Mouse (Mus musculus) liver, embryonic 18 days (tissue): ENCODE measurements around the gene Gm10447. TPM values are rescaled to one million over a fixed set of nuclear protein-coding genes. Genes with fewer than 3 reads are reported as not detected.

Experiments used
- polyA plus RNA-seq: library from polyadenylated mRNA; depleted of rRNA; stranded (reverse); fragments of >200 nt; gene quantifications from 2 replicates; pipeline ENCODE4 v1.2.3, GENCODE M21; 2012; rRNA removed

Gm10447 gene
- polyA plus RNA-seq = 0.42 and 0.60 TPM in 2 replicates

DNA sequence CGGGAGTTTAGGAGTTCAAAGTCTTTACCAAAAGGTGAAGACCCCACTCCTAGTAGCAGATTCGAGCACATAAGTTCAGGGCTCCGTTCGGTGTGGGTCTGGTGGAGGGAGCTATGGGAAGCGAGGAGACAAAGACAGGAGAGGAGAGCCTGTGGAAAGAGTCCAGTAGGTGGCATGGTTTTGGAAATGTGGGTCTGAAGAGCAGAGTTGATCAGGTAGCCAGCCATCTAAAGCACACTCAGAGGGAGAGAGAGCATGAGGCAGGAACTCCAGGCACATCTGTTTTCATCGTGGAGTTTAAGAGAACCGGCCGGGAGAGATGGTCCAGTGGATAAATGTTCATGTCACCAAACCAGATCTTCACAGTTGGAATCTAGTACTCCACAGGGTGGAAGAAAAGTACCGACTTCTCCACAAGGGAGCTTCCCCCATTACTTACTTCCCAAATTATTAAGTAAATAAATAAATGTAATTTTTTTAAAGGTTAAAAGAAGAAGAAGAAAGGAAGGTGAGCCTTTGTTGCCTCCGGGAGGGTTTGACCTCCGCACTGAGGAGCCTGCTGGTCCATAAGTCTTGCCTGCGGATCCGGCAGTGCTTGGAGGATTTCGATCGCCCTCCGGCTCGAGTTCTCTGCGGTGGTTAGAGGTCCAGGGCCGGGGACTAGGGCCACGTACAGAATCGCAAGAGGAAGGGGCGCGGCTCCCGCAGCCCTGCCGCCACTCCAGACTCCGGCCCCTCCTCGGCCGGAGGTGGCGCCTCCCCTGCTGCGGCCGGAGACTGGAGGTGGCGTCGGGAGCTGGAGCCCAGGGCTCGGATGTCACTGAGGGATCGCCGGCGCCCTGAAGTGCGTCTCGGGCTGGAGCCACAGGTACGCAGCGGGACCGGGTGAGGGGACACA is at the start of gene Gm10447, which contains the start of gene Shroom1:
Gene Gm10447 (minus strand): TSS at position 637 of the 898 bp plus-strand sequence.
Gene Shroom1 (plus strand): TSS at position 732 of the 898 bp plus-strand sequence.

DNA sequence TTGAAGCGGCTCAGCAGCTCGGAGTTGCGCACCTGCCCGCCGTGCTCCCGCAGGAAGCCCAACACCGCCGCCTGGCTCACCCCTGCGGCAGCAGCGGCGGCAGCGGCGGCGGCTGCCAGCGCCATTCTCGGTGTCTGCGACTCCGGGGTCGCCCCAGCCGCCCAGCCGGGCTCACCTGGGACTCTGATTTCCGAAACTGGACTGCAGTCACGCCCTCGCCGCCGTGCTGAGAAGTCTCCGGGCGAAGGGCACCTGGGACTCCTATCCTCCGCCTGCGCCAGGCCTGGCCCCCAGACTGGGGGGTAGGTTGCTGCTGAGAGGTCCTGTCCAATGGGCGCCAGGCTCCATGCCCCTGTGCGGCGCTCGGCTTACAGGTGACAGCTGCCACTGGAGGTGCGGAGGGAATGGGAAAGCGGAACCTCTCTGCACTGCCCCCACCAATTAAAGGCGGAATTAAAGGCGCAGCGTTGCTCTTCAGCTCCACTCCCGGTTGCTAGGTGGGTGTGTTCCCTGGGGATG is 22.9 kb upstream of the Gm10447 start, which contains the start of the genes Gm9945 and Sowaha:
Gene Gm9945 (plus strand): TSS at position 384 of the 519 bp plus-strand sequence.
Gene Sowaha (minus strand): TSS at position 492 of the 519 bp plus-strand sequence.

DNA sequence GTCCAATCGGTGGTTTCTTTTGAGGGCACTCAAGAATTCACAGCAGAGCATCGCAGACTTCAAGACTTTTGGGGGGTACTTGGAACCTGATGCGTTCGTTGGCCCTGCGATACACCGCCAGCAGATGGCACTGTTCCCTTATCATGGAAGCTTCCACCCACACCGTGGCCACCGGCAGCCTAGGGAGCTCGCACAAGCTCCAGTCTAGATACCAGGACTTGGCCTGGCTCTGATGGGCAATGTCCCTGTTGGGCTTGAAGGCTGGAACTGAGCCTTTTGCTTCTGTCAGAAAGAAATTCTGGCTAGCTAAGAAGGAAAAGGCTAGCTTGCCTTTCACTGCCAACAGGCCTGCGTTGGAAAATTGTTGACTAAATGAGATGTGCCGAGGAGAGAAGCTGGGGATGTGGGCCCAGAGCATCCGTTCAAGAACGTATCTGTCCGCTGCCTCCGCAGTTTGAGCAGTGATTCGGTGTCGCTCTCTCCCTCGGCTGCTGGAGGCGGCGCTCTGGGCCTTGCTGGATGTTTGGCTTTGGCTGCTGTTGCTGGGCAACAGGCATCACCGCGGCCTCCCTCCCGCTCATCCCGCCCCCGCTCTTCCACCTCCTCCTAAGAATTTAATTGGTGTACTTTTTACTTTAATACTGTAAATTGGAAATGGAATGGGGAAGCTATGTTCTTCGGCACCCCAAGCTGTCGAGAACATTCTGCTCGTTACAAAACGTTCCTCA is 13.2 kb upstream of the Gm10447 start, which contains the start of gene Gm9837:
Gene Gm9837 (minus strand): TSS at position 512 of the 728 bp plus-strand sequence.

DNA sequence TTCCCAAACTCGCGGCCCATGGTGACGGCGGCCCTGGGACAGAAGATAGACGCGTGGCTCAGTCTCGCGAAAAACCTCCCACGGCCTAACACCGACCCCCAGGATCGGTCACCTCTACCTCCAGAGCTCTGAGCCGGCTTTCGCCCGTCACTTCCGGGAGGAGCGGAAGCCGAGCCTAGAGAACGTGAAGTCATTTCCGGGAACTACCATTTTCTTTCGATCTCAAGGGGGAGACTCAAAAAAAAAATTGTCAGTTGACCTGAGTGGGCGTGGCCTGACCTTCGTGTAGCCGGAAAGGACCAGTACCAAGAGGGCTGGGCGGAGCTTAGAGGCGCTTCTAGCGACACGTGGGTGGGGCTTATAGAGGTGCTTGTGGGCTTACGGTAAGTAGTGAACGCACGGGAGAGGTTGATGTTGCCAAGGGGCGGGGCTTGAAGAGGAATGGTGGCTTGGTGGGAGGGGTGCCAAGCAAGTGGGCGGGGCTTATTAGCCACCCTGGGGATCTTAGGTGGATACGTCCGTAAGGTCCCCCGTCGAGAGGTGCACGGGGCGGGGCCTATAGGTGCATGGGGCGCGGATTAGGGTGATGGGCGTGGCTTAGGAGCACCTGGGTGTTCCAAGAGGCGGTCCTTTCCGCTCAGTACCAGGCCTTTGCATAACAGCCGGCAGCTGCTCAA is 26.1 kb downstream of the Gm10447 start, which contains the start of the genes Uqcrq and Gdf9:
Gene Uqcrq (minus strand): TSS at position 162 of the 677 bp plus-strand sequence.
Gene Gdf9 (plus strand): TSS at position 354 of the 677 bp plus-strand sequence.

DNA sequence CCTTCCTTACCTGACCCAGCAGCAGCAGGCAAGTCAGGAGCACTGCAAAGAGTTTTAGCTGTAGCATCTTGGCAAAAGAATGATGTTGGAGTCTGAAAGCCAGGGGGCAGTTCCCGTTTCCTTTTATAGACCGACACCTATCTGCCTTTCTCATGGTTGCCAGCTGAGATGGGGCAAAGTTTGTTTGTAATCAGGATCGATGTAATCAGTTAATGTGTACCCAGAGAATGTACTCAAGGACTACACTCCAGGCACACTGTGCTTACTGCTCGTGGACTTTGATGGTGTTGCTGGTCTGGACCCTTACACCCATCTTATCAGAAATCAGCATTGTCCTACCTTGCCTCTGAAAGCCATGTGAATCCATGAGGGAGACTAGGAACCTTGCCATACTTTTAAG is 33.9 kb downstream of the Gm10447 start, which contains the start of gene Leap2:
Gene Leap2 (minus strand): TSS at position 135 of the 400 bp plus-strand sequence.

Other genes with a start within 250 kb of the Gm10447 start
- 19.8 and 20.3 TPM in 2 replicates for gene Hspa4, start 156.7 kb downstream of the Gm10447 start, polyA plus RNA-seq
- gene Zcchc10, start 132.4 kb downstream of the Gm10447 start, polyA plus RNA-seq = 5.4 TPM in 2 replicates
- gene Aff4, start 106.3 kb downstream of the Gm10447 start, polyA plus RNA-seq = 6.2 and 6.4 TPM in 2 replicates
- gene Leap2, start 33.9 kb downstream of the Gm10447 start, polyA plus RNA-seq = 74.6 and 101 TPM in 2 replicates
- gene Uqcrq, start 26.3 kb downstream of the Gm10447 start, polyA plus RNA-seq = 395 and 408 TPM in 2 replicates
- gene Gdf9, start 26.1 kb downstream of the Gm10447 start, polyA plus RNA-seq = 0.26 and 0.31 TPM in 2 replicates
- gene Shroom1, start 95 bp upstream of the Gm10447 start, polyA plus RNA-seq = 6.0 and 7.0 TPM in 2 replicates
- not detected in 2 replicates for gene Gm9837, start 13.4 kb upstream of the Gm10447 start, polyA plus RNA-seq
- gene Gm9945, start 23.1 kb upstream of the Gm10447 start, polyA plus RNA-seq = 0.07 and 0.10 TPM in 2 replicates
- 9.6 and 11.0 TPM in 2 replicates for gene Sowaha, start 23.2 kb upstream of the Gm10447 start, polyA plus RNA-seq
- 12.5 and 15.9 TPM in 2 replicates for gene Sept8, start 62.1 kb upstream of the Gm10447 start, polyA plus RNA-seq
- gene Kif3a, start 110.3 kb upstream of the Gm10447 start, polyA plus RNA-seq = 2.9 and 3.1 TPM in 2 replicates
- 0.18 and 0.30 TPM in 2 replicates for gene Il4, start 161.6 kb upstream of the Gm10447 start, polyA plus RNA-seq
- gene Il13, start 177.6 kb upstream of the Gm10447 start, polyA plus RNA-seq = not detected in 2 replicates